Mouse (Mus musculus) heart, embryonic 14.5 days (tissue): ENCODE results near the gene Ebi3. TPM values are rescaled to one million over a fixed set of nuclear protein-coding genes. Genes with fewer than 3 reads are reported as not detected.

ENCODE experiments used
- ATAC-seq: fragments of 200-750 bp; cut with Nextera tagmentation; 2 replicates; pipeline ENCODE4 v1.8.0; 2017; ENCODE audit warnings: low read depth, moderate TSS enrichment; ENCODE audit not compliant: insufficient number of reproducible peaks, insufficient read depth, low FRiP score
- H3K27ac ChIP-seq, 2 experiments: fragments of 200-500 bp in 1 of 2; fragments of 300-500 bp in 1 of 2; sonication (generic) in 1 of 2; replicated peaks in 1 of 2; 2 replicates each; pipeline ENCODE4 v1.5.1; 2012 to 2014; ENCODE audit warnings: low read depth in 2 of 2, low read length in 2 of 2, control low read depth in 1 of 2, mild to moderate bottlenecking in 1 of 2, mixed read lengths in 1 of 2; ENCODE audit not compliant: control insufficient read depth in 1 of 2, insufficient read depth in 1 of 2
- H3K27me3 ChIP-seq: fragments of 300-500 bp; sonication (generic); 2 replicates; pipeline ENCODE4 v1.6.1; 2014; ENCODE audit warnings: mild to moderate bottlenecking, low read length, control low read depth; ENCODE audit not compliant: control insufficient read depth, insufficient read depth
- H3K36me3 ChIP-seq: fragments of 300-500 bp; sonication (generic); 2 replicates; pipeline ENCODE4 v1.6.1; 2014; ENCODE audit warnings: mild to moderate bottlenecking, control low read depth, low read length, mixed read lengths; ENCODE audit not compliant: control insufficient read depth, insufficient read depth
- H3K4me1 ChIP-seq, 2 experiments: fragments of 200-500 bp in 1 of 2; fragments of 300-500 bp in 1 of 2; sonication (generic) in 1 of 2; 2 replicates each; pipeline ENCODE4 v1.6.1; 2012 to 2014; ENCODE audit warnings: low read length in 2 of 2, control low read depth in 1 of 2, mixed read lengths in 1 of 2; ENCODE audit not compliant: control insufficient read depth in 2 of 2, insufficient read depth in 2 of 2
- H3K4me2 ChIP-seq: fragments of 300-500 bp; sonication (generic); 2 replicates; pipeline ENCODE4 v1.6.1; 2014; ENCODE audit warnings: mild to moderate bottlenecking, low read length
- H3K4me3 ChIP-seq, 2 experiments: fragments of 200-500 bp in 1 of 2; fragments of 300-500 bp in 1 of 2; sonication (generic) in 1 of 2; 2 replicates each; pipeline ENCODE4 v1.5.1; 2012 to 2014; ENCODE audit warnings: low read length in 2 of 2, mild to moderate bottlenecking in 2 of 2, control low read depth in 1 of 2, low read depth in 1 of 2, moderate library complexity in 1 of 2; ENCODE audit not compliant: control insufficient read depth in 1 of 2, insufficient read depth in 1 of 2
- H3K9ac ChIP-seq: fragments of 300-500 bp; sonication (generic); 2 replicates; pipeline ENCODE4 v1.6.1; 2014; ENCODE audit warnings: mild to moderate bottlenecking, low read length
- H3K9me3 ChIP-seq: fragments of 300-500 bp; sonication (generic); 2 replicates; pipeline ENCODE4 v1.6.1; 2016; ENCODE audit warnings: low read length, control low read depth; ENCODE audit not compliant: control insufficient read depth
- WGBS: fragments of 180-500 bp; shearing (Covaris S2); extraction: QIAGEN DNeasy Blood & Tissue Kit; methylation state at CpG from one replicate; pipeline ENCODE4 v1.1.7; 2014; 5-methylcytosine and 5-hydroxymethylcytosine counted together
- polyA plus RNA-seq: library from polyadenylated mRNA; unstranded; fragments of >200 nt; fragmentation: Nextera tagmentation; extraction: Ambion mirVana; gene quantifications from 2 replicates; pipeline ENCODE4 v1.2.1, GENCODE M21; 2014

The Ebi3 gene
- polyA plus RNA-seq, 1 experiment from 2014 or later: 1.0 TPM

DNA sequence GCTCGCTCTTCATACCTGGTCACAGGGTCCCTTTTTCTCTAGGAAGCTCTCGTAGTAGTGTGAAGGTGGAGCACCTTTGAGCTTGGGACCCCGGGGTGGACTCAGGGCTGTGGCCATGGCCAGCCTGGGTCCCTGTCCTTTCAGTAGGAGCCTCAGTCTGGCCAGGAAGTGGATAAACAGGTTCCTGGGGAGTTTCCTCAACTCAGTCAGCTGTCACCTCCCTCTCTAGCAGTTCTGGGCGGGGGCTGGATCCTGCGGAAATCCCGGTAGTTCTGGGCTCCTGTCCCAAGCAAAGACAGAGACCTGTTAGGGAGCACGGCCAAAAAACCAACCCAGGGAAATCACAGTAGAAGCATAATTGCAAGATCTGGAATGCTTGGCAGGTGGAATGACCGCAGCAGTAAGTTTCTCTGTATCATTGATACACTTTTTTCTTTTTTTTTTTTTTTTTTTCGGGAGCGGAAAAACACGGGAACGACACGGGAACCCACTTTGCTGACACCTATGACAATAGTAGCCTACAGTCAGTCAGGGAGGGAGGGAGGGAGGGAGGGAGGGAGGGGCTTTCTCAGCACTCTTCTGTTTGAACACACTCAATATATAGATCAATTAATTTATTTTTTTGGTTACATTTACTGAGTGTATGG is 53.1 kb downstream of the Ebi3 start, which contains the start of the genes Stap2 and Mpnd:
Stap2 (minus strand) TSS at position 170 of the 647 bp plus-strand sequence.
Mpnd (plus strand) TSS at position 297 of the 647 bp plus-strand sequence.
- Histone ChIP-seq H3K9ac (peak within 1 kb of the TSS; percentile 51; the same call in 1 of the 2 replicates), H3K27ac (peak within 1 kb of the TSS in 1 of 2 experiments; percentile 5; a peak in 1 of 4 replicates)
- WGBS: 26% methylated on average over 12 of the region's 13 CpGs

More for the DNA sequence above, 53.1 kb downstream of the Ebi3 start, which contains the start of the genes Stap2 and Mpnd:
- Histone ChIP-seq H3K36me3 (no peaks in the 10 kb centered on the region), H3K4me3 (peak within 1 kb of the TSS; percentile 24 to 35), H3K4me2 (peak within 1 kb of the TSS; percentile 48), H3K4me1 (peaks cover 14 to 20% of the 10 kb centered on the region in 2 experiments), H3K27me3 (peaks cover 13% of the 10 kb centered on the region; the same call in 1 of the 2 replicates), H3K9me3 (no peaks in the 10 kb centered on the region)
- no peak for ATAC-seq

Other genes with a start within 250 kb of the Ebi3 start
- 3.5 and 5.3 TPM in 2 replicates for gene Pot1b, start 240.0 kb upstream of the Ebi3 start, polyA plus RNA-seq
- 0.42 and 0.80 TPM in 2 replicates for gene Adgre4, start 202.7 kb upstream of the Ebi3 start, polyA plus RNA-seq
- 5.7 and 5.9 TPM in 2 replicates for gene Zfp119a, start 73.7 kb upstream of the Ebi3 start, polyA plus RNA-seq
- gene Zfp959, start 60.5 kb upstream of the Ebi3 start, polyA plus RNA-seq: 8.1 and 9.4 TPM in 2 replicates
- 4.5 and 5.1 TPM in 2 replicates for gene Zfp119b, start 3.1 kb upstream of the Ebi3 start, polyA plus RNA-seq
- gene Yju2, start 6.5 kb downstream of the Ebi3 start, polyA plus RNA-seq: 8.9 and 13.5 TPM in 2 replicates
- 7.1 and 7.3 TPM in 2 replicates for gene Shd, start 17.8 kb downstream of the Ebi3 start, polyA plus RNA-seq
- gene Fsd1, start 33.9 kb downstream of the Ebi3 start, polyA plus RNA-seq: 1.6 and 1.8 TPM in 2 replicates
- gene Stap2, start 52.9 kb downstream of the Ebi3 start, polyA plus RNA-seq: 15.9 and 16.6 TPM in 2 replicates
- gene Mpnd, start 53.1 kb downstream of the Ebi3 start, polyA plus RNA-seq: 73.9 and 84.4 TPM in 2 replicates
- 63.6 and 70.5 TPM in 2 replicates for gene Sh3gl1, start 84.0 kb downstream of the Ebi3 start, polyA plus RNA-seq
- gene Chaf1a, start 87.8 kb downstream of the Ebi3 start, polyA plus RNA-seq: 9.0 and 9.2 TPM in 2 replicates
- gene Ubxn6, start 122.4 kb downstream of the Ebi3 start, polyA plus RNA-seq: 41.3 and 42.5 TPM in 2 replicates
- gene Hdgfl2, start 127.0 kb downstream of the Ebi3 start, polyA plus RNA-seq: 56.5 and 57.5 TPM in 2 replicates
- gene Plin4, start 157.2 kb downstream of the Ebi3 start, polyA plus RNA-seq: 0.15 and 0.19 TPM in 2 replicates
- gene Plin5, start 165.0 kb downstream of the Ebi3 start, polyA plus RNA-seq: 0.88 and 1.1 TPM in 2 replicates
- 0.32 and 0.42 TPM in 2 replicates for gene Lrg1, start 169.4 kb downstream of the Ebi3 start, polyA plus RNA-seq
- 0.55 and 0.85 TPM in 2 replicates for gene Sema6b, start 187.7 kb downstream of the Ebi3 start, polyA plus RNA-seq
- 8.9 and 9.4 TPM in 2 replicates for gene Tnfaip8l1, start 209.8 kb downstream of the Ebi3 start, polyA plus RNA-seq
- gene Mydgf, start 231.3 kb downstream of the Ebi3 start, polyA plus RNA-seq: 76.6 and 81.1 TPM in 2 replicates